Mouse (Mus musculus) adrenal gland, adult 10 weeks (tissue): ENCODE results near the gene Acly. TPM values are rescaled to one million over a fixed set of nuclear protein-coding genes. Genes with fewer than 3 reads are reported as not detected.

Source experiments
- polyA plus RNA-seq: library from polyadenylated mRNA; stranded (reverse); fragments of 350-450 nt; fragmentation: Illumina TruSeq; extraction: RNeasy Lipid Tissue Mini Kit (QIAGEN cat#74804); gene quantifications from one replicate; pipeline ENCODE4 v1.2.3, GENCODE M21; 2014; ENCODE audit warnings: low read depth, low replicate concordance

Acly gene
- 787 TPM for polyA plus RNA-seq

DNA sequence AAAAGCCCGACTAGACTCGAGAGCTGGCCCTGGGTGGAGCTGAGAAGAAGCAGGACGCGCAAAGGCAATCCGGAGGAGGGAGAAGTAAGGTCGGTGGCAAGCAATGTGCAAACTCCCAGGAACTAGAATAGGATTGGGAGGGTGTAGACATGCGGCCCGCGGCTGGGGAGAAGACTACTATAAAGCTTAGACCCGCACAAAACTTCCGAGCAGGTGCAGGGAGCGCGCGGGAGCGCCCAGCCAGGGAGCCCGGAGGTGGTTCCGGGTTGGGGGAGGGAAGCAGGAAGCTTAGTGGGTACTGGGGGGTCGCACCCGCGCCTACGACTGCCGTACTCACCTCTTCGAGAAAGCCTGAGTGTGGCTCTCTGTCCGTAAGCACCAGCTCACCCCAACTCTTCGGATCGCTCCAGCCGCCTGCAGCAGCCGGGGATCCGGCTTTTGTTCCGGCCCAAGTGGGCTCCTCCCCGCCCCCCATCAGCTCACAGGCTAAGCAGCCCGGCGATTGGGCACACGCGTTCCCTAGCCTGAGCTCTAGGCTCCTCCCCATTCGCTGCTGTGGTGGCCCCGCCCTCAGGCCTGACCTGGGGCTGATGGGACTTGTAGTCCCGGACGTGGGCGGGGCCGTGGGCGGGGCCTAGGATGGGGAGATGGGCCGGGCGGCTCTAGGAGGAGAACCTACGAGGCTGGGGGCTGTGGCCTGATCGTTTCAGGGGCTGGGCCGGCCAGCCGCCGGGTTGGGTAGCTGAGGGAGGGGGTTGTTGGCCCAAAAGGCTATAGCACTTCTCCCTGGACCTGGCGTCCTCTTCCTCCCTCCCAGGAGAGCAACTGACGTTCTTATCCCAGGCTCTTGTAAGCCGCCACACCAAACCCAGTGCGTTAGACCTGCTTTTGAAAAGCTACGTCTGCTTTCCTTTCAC, at the start of gene Acly:
TSS of gene Acly (minus strand) at position 543 of the 917 bp plus-strand sequence.

GRCm38 (mm10) chr11:100574708-100575483, 47.1 kb upstream of the Acly start, which contains the start of gene Cnp:
Cnp (plus strand) TSS chr11:100574904.

DNA sequence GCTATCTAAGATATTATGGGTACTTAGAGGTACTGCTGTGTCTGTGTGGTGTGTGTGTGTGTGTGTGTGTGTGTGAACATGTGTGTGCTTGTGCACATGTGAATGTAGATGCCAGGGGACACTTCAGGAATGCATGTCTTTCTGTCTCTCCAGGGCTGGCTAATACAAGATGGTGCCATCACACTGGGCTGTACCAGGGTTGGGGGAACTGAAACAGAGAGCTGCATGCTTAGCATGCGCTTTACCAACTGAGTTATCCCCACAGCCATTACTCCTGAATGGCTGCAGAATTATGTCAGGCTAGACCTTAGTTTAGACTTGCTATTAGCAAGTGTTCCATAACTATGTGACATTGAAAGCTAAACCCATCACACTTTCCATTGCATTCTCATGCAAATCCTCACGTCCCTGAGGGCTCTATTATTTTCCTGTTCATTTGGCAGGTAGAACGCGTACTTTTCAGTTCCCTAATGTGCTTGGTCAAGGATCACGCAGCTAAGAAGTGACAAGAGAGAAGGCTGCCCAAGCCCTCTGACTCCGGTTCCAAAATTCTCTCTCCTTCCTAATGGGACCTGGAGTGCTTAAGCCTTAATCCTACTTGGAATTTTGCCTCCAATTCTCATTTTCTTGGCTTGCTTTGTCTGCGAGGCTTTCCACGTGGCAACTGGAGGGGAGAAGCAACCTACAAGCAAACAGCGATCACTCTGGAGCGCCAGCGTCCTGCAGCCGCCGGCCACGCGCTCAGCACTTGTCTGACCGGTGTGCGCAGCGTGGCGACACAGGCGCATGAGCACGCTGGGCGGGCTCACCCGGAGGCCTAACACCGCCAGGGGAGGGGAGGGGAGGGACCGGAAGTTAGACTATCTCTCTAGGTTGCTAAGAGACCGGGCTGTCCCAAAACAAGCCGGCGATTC, 17.3 kb upstream of the Acly start, which contains the start of gene Ttc25:
TSS of gene Ttc25 (plus strand) at position 776 of the 914 bp plus-strand sequence.

DNA sequence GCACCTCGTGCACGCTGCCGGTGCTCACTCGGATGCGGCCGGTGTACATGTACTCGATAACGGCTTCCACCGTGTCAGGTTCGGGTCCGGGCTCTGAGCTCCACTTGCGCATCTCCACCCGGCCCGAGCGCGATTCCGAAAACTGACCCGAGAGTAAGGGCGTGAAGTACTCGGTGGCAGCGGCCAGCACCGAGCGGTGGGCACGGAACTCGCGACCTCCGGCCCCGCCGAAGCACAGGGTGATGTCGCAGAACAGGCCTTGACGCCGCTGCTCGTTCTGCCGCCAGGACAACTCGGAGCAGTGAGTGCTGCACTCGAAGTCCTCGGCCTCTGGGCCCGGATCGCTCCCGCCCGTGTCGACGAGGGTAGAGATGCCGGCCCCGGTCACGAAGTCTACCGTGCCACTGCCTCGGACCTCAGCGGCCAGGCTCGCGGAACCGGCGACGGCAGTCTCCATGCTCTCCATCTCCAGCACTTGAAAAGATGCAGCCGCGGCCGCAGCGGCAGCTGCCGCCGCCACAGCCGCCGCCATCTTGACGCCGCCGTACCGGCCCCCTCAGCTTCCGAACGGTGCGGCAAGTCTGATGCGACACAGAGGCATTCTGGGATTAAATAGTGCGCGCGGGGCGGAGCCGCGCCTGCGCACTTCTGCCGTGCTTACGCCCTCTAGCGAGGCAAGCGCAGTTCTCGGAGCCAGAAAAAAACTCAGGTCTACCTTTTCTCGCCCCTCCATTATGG, 55.4 kb downstream of the Acly start, which contains the start of gene Klhl11:
TSS of gene Klhl11 (minus strand) at position 545 of the 738 bp plus-strand sequence.

GRCm38 (mm10) chr11:100441797-100442196, 86.0 kb downstream of the Acly start, which contains the start of the genes Nt5c3b and Klhl10:
Nt5c3b (minus strand) TSS chr11:100441808.
Klhl10 (plus strand) TSS chr11:100441917.

Other genes with a start within 250 kb of the Acly start
- gene Eif1, start 208.1 kb downstream of the Acly start, polyA plus RNA-seq, result 1,846 TPM
- gene Gast, start 193.6 kb downstream of the Acly start, polyA plus RNA-seq, result not detected
- 5.1 TPM for gene Hap1, start 171.9 kb downstream of the Acly start, polyA plus RNA-seq
- 2.2 TPM for gene Jup, start 130.2 kb downstream of the Acly start, polyA plus RNA-seq
- gene P3h4, start 113.2 kb downstream of the Acly start, polyA plus RNA-seq, result 10.6 TPM
- gene Fkbp10, start 112.3 kb downstream of the Acly start, polyA plus RNA-seq, result 1.4 TPM
- gene Nt5c3b, start 86.2 kb downstream of the Acly start, polyA plus RNA-seq, result 30.2 TPM
- gene Klhl10, start 86.1 kb downstream of the Acly start, polyA plus RNA-seq, result not detected
- gene Klhl11, start 55.3 kb downstream of the Acly start, polyA plus RNA-seq, result 33.4 TPM
- 0.64 TPM for gene Ttc25, start 17.6 kb upstream of the Acly start, polyA plus RNA-seq
- gene Cnp, start 46.9 kb upstream of the Acly start, polyA plus RNA-seq, result 9.6 TPM
- gene Nkiras2, start 91.2 kb upstream of the Acly start, polyA plus RNA-seq, result 2.7 TPM
- gene Dnajc7, start 92.2 kb upstream of the Acly start, polyA plus RNA-seq, result 169 TPM
- gene Zfp385c, start 164.5 kb upstream of the Acly start, polyA plus RNA-seq, result not detected
- 7.8 TPM for gene Dhx58, start 176.3 kb upstream of the Acly start, polyA plus RNA-seq
- 3.3 TPM for gene Kat2a, start 184.5 kb upstream of the Acly start, polyA plus RNA-seq
- gene Hspb9, start 185.8 kb upstream of the Acly start, polyA plus RNA-seq, result not detected
- gene Rab5c, start 210.2 kb upstream of the Acly start, polyA plus RNA-seq, result 51.3 TPM
- gene Kcnh4, start 231.9 kb upstream of the Acly start, polyA plus RNA-seq, result not detected
- not detected for gene Hcrt, start 234.9 kb upstream of the Acly start, polyA plus RNA-seq
- gene Ghdc, start 243.0 kb upstream of the Acly start, polyA plus RNA-seq, result 4.3 TPM